8 mouse cellular contexts compared by ENCODE assay signal in genomic region chr6:128479463-128480454, GRCm38 (mm10). TPM values are rescaled to one million over a fixed set of nuclear protein-coding genes. Genes with fewer than 3 reads are reported as not detected.
A peak's percentile ranks its signal among the peaks of the same experiment; 100 is the strongest.
DNase-seq lines count a peak whose midpoint lies in the region; ATAC-seq and TF ChIP-seq lines count a peak whose summit lies in the region.

No protein-coding gene starts in this region.

- H3K4me1 ChIP-seq in intestine, postnatal 0 days (replicated peaks; ENCODE audit: control insufficient read depth, insufficient read depth, low read length), result no peaks in the 10 kb centered on the region
- no peaks in the 10 kb centered on the region for H3K4me1 ChIP-seq in midbrain, embryonic 11.5 days (ENCODE audit: control insufficient read depth, insufficient read depth, low read length)

- DNase-seq in adrenal gland, postnatal 10 days, result peak; percentile 99
- peak; percentile 96 for DNase-seq in embryo, embryonic 9.5 days (ENCODE audit: extremely low spot score)
- DNase-seq in left cerebral cortex, postnatal 36 days (ENCODE audit: low spot score in 2 of 2), result peak; percentile 90 to 94
- peak; percentile 98 for DNase-seq in midbrain, embryonic 11.5 days (ENCODE audit: low spot score, missing footprints)
- peak; percentile 100 for DNase-seq in right cerebral cortex, postnatal 4 days
- peak; percentile 89 for DNase-seq in yolk sac, embryonic 10.5 days (ENCODE audit: low spot score)

- WGBS in intestine, postnatal 0 days, result 23% methylated on average over 26 of the region's 26 CpGs
- WGBS in midbrain, embryonic 11.5 days, result 23% methylated on average over 26 of the region's 26 CpGs

- intact Hi-C loops in left cerebral cortex, postnatal 36 days (cut with DNase I), result loop anchor here (5.0 kb wide), 2 partner anchors 32 to 42 kb away; partner anchors contain the start of gene Fkbp4

- H3K9me3 ChIP-seq in intestine, postnatal 0 days (ENCODE audit: control insufficient read depth), result no peaks in the 10 kb centered on the region
- H3K9me3 ChIP-seq in midbrain, embryonic 11.5 days (ENCODE audit: control insufficient read depth, low read length), result no peaks in the 10 kb centered on the region

- peak; percentile 100 for ATAC-seq in granulocyte monocyte progenitor cell, adult 5-6 weeks (replicated peaks; ENCODE audit: poor library complexity, severe bottlenecking)
- ATAC-seq in intestine, postnatal 0 days, result peak; percentile 92
- peak; percentile 92 for ATAC-seq in midbrain, embryonic 11.5 days (ENCODE audit: low FRiP score)

- H3K27ac ChIP-seq in intestine, postnatal 0 days (ENCODE audit: low read depth, low read length), result no peak overlapping the region
- no peak overlapping the region for H3K27ac ChIP-seq in midbrain, embryonic 11.5 days (ENCODE audit: low read depth, low read length)

- H3K4me2 ChIP-seq in intestine, postnatal 0 days (replicated peaks; ENCODE audit: low read depth), result peak overlapping the region; percentile 50
- H3K4me2 ChIP-seq in midbrain, embryonic 11.5 days, result no peak overlapping the region

- H3K9ac ChIP-seq in intestine, postnatal 0 days (ENCODE audit: low read depth, low read length), result no peak overlapping the region
- 0 out of 2 replicates have a peak overlapping the region, but pooled peaks have one; percentile 9 for H3K9ac ChIP-seq in midbrain, embryonic 11.5 days (ENCODE audit: low read length)

- no peaks in the 10 kb centered on the region for H3K27me3 ChIP-seq in intestine, postnatal 0 days (replicated peaks; ENCODE audit: control insufficient read depth, insufficient read depth, low read length)
- H3K27me3 ChIP-seq in midbrain, embryonic 11.5 days (ENCODE audit: control insufficient read depth, insufficient read depth, low read length), result no peaks in the 10 kb centered on the region

- H3K4me3 ChIP-seq in intestine, postnatal 0 days (ENCODE audit: low read depth, low read length), result no peak overlapping the region
- no peak overlapping the region for H3K4me3 ChIP-seq in midbrain, embryonic 11.5 days (ENCODE audit: low read depth, low read length)

- peak; percentile 99 for TF ChIP-seq CTCF in intestine, postnatal 0 days (IDR thresholded peaks at IDR 0.05; ENCODE audit: low read depth)

- H3K36me3 ChIP-seq in intestine, postnatal 0 days (ENCODE audit: control insufficient read depth, insufficient read depth), result no peaks in the 10 kb centered on the region
- H3K36me3 ChIP-seq in midbrain, embryonic 11.5 days (ENCODE audit: control insufficient read depth, insufficient read depth, low read length), result no peaks in the 10 kb centered on the region

RNA-seq across cellular contexts. Expression of gene Fkbp4, which starts 41.3 kb away (rescaled TPM):
- total RNA-seq in adrenal gland, postnatal 10 days (2021), result 100 to 1,000 TPM; 170 to 173 TPM
- total RNA-seq in granulocyte monocyte progenitor cell, adult 5-6 weeks (2014; fragmentation: Nextera tagmentation), result 216 and 249 TPM in 2 replicates
- 331 and 365 TPM in 2 replicates for total RNA-seq in granulocyte monocyte progenitor cell, adult 5-6 weeks (2017)
- 113 and 116 TPM in 2 replicates for polyA plus RNA-seq in intestine, postnatal 0 days (2015; fragmentation: Nextera tagmentation; extraction: Ambion mirVana)
- total RNA-seq in left cerebral cortex, postnatal 36 days (2021), result 100 to 1,000 TPM; 115 to 118 TPM
- polyA plus RNA-seq in midbrain, embryonic 11.5 days (2014; fragmentation: Nextera tagmentation; extraction: Ambion mirVana), result 559 and 584 TPM in 2 replicates

RNA-seq across cellular contexts. Expression of gene Pzp, which starts 46.8 kb away (rescaled TPM):
- 100 to 1,000 TPM; 288 to 650 TPM for total RNA-seq in adrenal gland, postnatal 10 days (2021)
- total RNA-seq in granulocyte monocyte progenitor cell, adult 5-6 weeks (2014; fragmentation: Nextera tagmentation), result not detected in 2 replicates
- total RNA-seq in granulocyte monocyte progenitor cell, adult 5-6 weeks (2017), result not detected in 2 replicates
- 0.39 and 0.44 TPM in 2 replicates for polyA plus RNA-seq in intestine, postnatal 0 days (2015; fragmentation: Nextera tagmentation; extraction: Ambion mirVana)
- not detected for total RNA-seq in left cerebral cortex, postnatal 36 days (2021)
- polyA plus RNA-seq in midbrain, embryonic 11.5 days (2014; fragmentation: Nextera tagmentation; extraction: Ambion mirVana), result not detected in 2 replicates

RNA-seq across cellular contexts. Expression of gene Itfg2, which starts 55.0 kb away (rescaled TPM):
- total RNA-seq in adrenal gland, postnatal 10 days (2021), result 10 to 100 TPM; 19.2 to 19.9 TPM
- 9.9 and 75.9 TPM in 2 replicates for total RNA-seq in granulocyte monocyte progenitor cell, adult 5-6 weeks (2014; fragmentation: Nextera tagmentation)
- total RNA-seq in granulocyte monocyte progenitor cell, adult 5-6 weeks (2017), result 23.5 and 33.3 TPM in 2 replicates
- 9.4 and 11.9 TPM in 2 replicates for polyA plus RNA-seq in intestine, postnatal 0 days (2015; fragmentation: Nextera tagmentation; extraction: Ambion mirVana)
- 10 to 100 TPM; 29.7 to 30.7 TPM for total RNA-seq in left cerebral cortex, postnatal 36 days (2021)
- polyA plus RNA-seq in midbrain, embryonic 11.5 days (2014; fragmentation: Nextera tagmentation; extraction: Ambion mirVana), result 26.3 and 27.2 TPM in 2 replicates

Comparison
In these comparisons a context has a peak if more than half of its experiments do, and no peak if none do; other contexts are left out.
1. RNA of gene Pzp, which starts 46.8 kb away (total RNA-seq): 288 to 650 TPM in adrenal gland, postnatal 10 days; not detected in granulocyte monocyte progenitor cell, adult 5-6 weeks and not detected in left cerebral cortex, postnatal 36 days; every median in the first group is over 100 times any median in the second.
2. Peak in every context shown above with its lines, with median percentiles within 50 percentile points of each other: DNase-seq and ATAC-seq.